Mouse (Mus musculus): ENCODE measurements at regions not wholly inside any gene's neighbourhood (a gene's known extent, or its start where the extent isn't known, plus 50 kb on each side); places are given as distances from the start of the nearest gene placed in this dataset.

DNA sequence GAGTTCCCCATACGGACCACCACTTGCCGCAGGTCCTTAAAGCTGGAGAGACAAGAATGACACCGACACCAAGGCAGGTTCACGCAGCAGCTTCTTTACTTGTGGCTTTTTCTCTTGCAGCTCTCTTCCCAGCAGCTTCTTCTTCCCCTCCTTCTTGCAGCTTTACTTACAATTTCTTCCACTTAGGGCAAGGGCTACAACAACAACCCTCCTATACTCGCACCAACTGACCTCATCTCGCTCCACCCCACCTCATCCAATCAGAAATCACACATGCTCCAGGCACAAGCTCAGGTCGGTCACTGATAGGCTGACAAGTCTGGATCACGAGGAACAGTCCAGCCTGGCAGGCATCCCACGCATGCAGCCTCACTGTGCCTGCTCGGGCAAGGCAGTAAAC is 1402.4 kb upstream of the 1700008P02Rik start:
- dilution Hi-C loops (cut with MboI; ENCODE audit: extremely low pct_ligation_motif_present, extremely low pct_unique_long_range_greater_than_20kb, low sequenced_read_pairs) = no loop called here
- no peak for DNase-seq (ENCODE audit: extremely low read depth)
- no peak overlapping the region for H3K4me3 ChIP-seq (replicated peaks in 1 of 3; ENCODE audit: low read depth in 2 of 3, low read length in 2 of 3, poor library complexity in 1 of 3)

DNA sequence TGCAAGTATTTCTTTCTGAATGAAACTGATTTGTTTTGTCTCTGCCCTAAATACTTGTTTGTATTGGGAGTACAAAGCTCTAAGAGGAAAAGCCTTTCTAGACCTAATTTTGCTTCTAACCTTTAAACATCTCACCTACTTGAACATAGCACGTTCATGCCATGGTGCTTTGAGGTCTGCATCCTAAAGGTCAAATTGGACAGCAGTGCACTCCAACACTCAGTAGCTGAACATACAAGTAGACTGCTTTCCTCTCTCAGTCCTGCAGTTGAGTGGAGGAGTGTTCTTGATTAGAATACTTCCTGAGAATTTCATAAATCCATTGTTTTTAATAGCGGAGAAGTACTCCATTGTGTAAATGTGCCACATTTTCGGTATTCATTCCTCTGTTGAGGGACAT is 1397.2 kb upstream of the 1700008P02Rik start:
- H3K9me3 ChIP-seq (replicated peaks; ENCODE audit: low read length) = peaks cover 21% of the 10 kb centered on the region
- H3K79me2 ChIP-seq (replicated peaks; ENCODE audit: control insufficient read depth, extremely low read depth, insufficient read depth, poor library complexity, severe bottlenecking) = no peaks in the 10 kb centered on the region
- H3K27me3 ChIP-seq (replicated peaks) = no peaks in the 10 kb centered on the region
- TF ChIP-seq JUN (IDR thresholded peaks at IDR 0.05; ENCODE audit: insufficient read depth, low read depth, low read length) (no peak), SMC3 (IDR thresholded peaks at IDR 0.05; ENCODE audit: low read depth, low read length) (no peak), ELF1 (IDR thresholded peaks at IDR 0.05; ENCODE audit: low read depth, low read length) (no peak), MEF2A (IDR thresholded peaks at IDR 0.05; ENCODE audit: borderline replicate concordance, low read depth, low read length) (no peak), JUND (conservative IDR thresholded peaks at IDR 0.05; ENCODE audit: low read depth, low read length) (no peak), HCFC1 (IDR thresholded peaks at IDR 0.05; ENCODE audit: low read depth, low read length) (no peak), ZKSCAN1 (IDR thresholded peaks at IDR 0.05; ENCODE audit: borderline replicate concordance, low read depth, low read length) (no peak), CTCF (conservative IDR thresholded peaks at IDR 0.05 in 1 of 2, IDR thresholded peaks at IDR 0.05 in 1 of 2; ENCODE audit: low read depth in 2 of 2, low read length in 2 of 2) (no peak), BHLHE40 (IDR thresholded peaks at IDR 0.05; ENCODE audit: low read depth, low read length) (no peak)
- no peaks in the 10 kb centered on the region for H3K36me3 ChIP-seq (replicated peaks in 1 of 2; ENCODE audit: control insufficient read depth in 1 of 2, insufficient read depth in 1 of 2, low read length in 1 of 2)
- in situ Hi-C loops (cut with MboI; ENCODE audit: low pct_ligation_motif_present, low pct_unique_long_range_greater_than_20kb, low sequenced_read_pairs) = no loop called here
- H3K4me2 ChIP-seq (ENCODE audit: insufficient read depth, low read depth, poor library complexity, severe bottlenecking) = no peak overlapping the region
- H3K9ac ChIP-seq (ENCODE audit: insufficient read depth, low read depth) = no peak overlapping the region
- no peak overlapping the region for H3K27ac ChIP-seq (ENCODE audit: insufficient read depth, low read depth)
- no peak overlapping the region for H3K4me3 ChIP-seq (replicated peaks in 1 of 3; ENCODE audit: low read depth in 2 of 3, low read length in 2 of 3, poor library complexity in 1 of 3)
- H3K4me1 ChIP-seq (ENCODE audit: control insufficient read depth in 1 of 2, insufficient read depth in 2 of 2) = no peaks in the 10 kb centered on the region
- dilution Hi-C loops (cut with MboI; ENCODE audit: extremely low pct_ligation_motif_present, extremely low pct_unique_long_range_greater_than_20kb, low sequenced_read_pairs) = no loop called here
- DNase-seq (ENCODE audit: extremely low read depth) = no peak

More for the DNA sequence above, 1402.4 kb upstream of the 1700008P02Rik start:
- in situ Hi-C loops (cut with MboI; ENCODE audit: low pct_ligation_motif_present, low pct_unique_long_range_greater_than_20kb, low sequenced_read_pairs) = no loop called here
- no peak for TF ChIP-seq UBTF (IDR thresholded peaks at IDR 0.05; ENCODE audit: low read depth, low read length)
- no peak for TF ChIP-seq MYC (IDR thresholded peaks at IDR 0.05; ENCODE audit: low read depth, low read length)
- TF ChIP-seq GABPA (IDR thresholded peaks at IDR 0.05; ENCODE audit: insufficient replicate concordance, low read depth, low read length) = no peak
- TF ChIP-seq HCFC1 (IDR thresholded peaks at IDR 0.05; ENCODE audit: low read depth, low read length) = no peak
- TF ChIP-seq ETS1 (conservative IDR thresholded peaks at IDR 0.05; ENCODE audit: low read depth, low read length) = no peak
- no peak for TF ChIP-seq TCF12 (IDR thresholded peaks at IDR 0.05; ENCODE audit: low read depth, low read length)
- no peak for TF ChIP-seq MAX (IDR thresholded peaks at IDR 0.05; ENCODE audit: low read length)
- no peak for TF ChIP-seq SIN3A (IDR thresholded peaks at IDR 0.05; ENCODE audit: low read length)
- TF ChIP-seq E2F4 (IDR thresholded peaks at IDR 0.05; ENCODE audit: insufficient replicate concordance, low read depth, low read length) = no peak
- TF ChIP-seq JUN (IDR thresholded peaks at IDR 0.05; ENCODE audit: insufficient read depth, low read depth, low read length) = no peak
- TF ChIP-seq KAT2A (IDR thresholded peaks at IDR 0.05; ENCODE audit: insufficient replicate concordance, low read length) = no peak
- TF ChIP-seq RAD21 (IDR thresholded peaks at IDR 0.05; ENCODE audit: low read depth, low read length) = no peak
- TF ChIP-seq MEF2A (IDR thresholded peaks at IDR 0.05; ENCODE audit: borderline replicate concordance, low read depth, low read length) = no peak
- no peak for TF ChIP-seq NRF1 (IDR thresholded peaks at IDR 0.05; ENCODE audit: low read depth, low read length)
- no peak for TF ChIP-seq ZNF384 (IDR thresholded peaks at IDR 0.05; ENCODE audit: low read depth, low read length)
- TF ChIP-seq CTCF (conservative IDR thresholded peaks at IDR 0.05 in 1 of 2, IDR thresholded peaks at IDR 0.05 in 1 of 2; ENCODE audit: low read depth in 2 of 2, low read length in 2 of 2) = no peak
- H3K79me2 ChIP-seq (replicated peaks; ENCODE audit: control insufficient read depth, extremely low read depth, insufficient read depth, poor library complexity, severe bottlenecking) = no peaks in the 10 kb centered on the region
- no peaks in the 10 kb centered on the region for H3K27me3 ChIP-seq (replicated peaks)
- no peaks in the 10 kb centered on the region for H3K4me1 ChIP-seq (ENCODE audit: control insufficient read depth in 1 of 2, insufficient read depth in 2 of 2)
- H3K9ac ChIP-seq (ENCODE audit: insufficient read depth, low read depth) = no peak overlapping the region
- H3K36me3 ChIP-seq (replicated peaks in 1 of 2; ENCODE audit: control insufficient read depth in 1 of 2, insufficient read depth in 1 of 2, low read length in 1 of 2) = no peaks in the 10 kb centered on the region
- H3K4me2 ChIP-seq (ENCODE audit: insufficient read depth, low read depth, poor library complexity, severe bottlenecking) = no peak overlapping the region
- no peak overlapping the region for H3K27ac ChIP-seq (ENCODE audit: insufficient read depth, low read depth)
- peaks cover 13% of the 10 kb centered on the region for H3K9me3 ChIP-seq (replicated peaks; ENCODE audit: low read length)

Data from CH12.LX (cell line).